Mouse (Mus musculus) testis, adult 2 months (tissue): ENCODE data around the gene Mbnl1.

ENCODE experiments used
- CTCF ChIP-seq: fragments of 200-500 bp; IDR thresholded peaks from 2 replicates; pipeline ENCODE4 v1.5.1; 2012; ENCODE audit warnings: low read depth, mild to moderate bottlenecking, inconsistent platforms, low read length, moderate library complexity; ENCODE audit not compliant: control insufficient read depth, insufficient read depth, insufficient replicate concordance
- POLR2A ChIP-seq: fragments of 200-500 bp; IDR thresholded peaks from 2 replicates; pipeline ENCODE4 v1.6.1; 2012; ENCODE audit warnings: low read depth, mild to moderate bottlenecking, inconsistent platforms, low read length, moderate library complexity; ENCODE audit not compliant: control insufficient read depth

- TF ChIP-seq POLR2A (no peak), CTCF (no peak)
Observed at GRCm38 (mm10) chr3:60519337-60519736, 46.7 kb downstream of the Mbnl1 start.
